Mouse (Mus musculus) urinary bladder, postnatal 36 days (tissue): ENCODE data around the gene Myo3b.

Experiments used
- DNase-seq, 2 experiments: peaks; one replicate each; pipeline ENCODE4 v3.0.0; 2022; ENCODE audit warnings: low spot score in 2 of 2, mixed read lengths in 1 of 2

Gene Myo3b

GRCm38 (mm10) chr2:70128590-70128989 lies 89.7 kb downstream of the Myo3b start:
- DNase-seq: no peak

- DNase-seq: no peak
Measured at GRCm38 (mm10) chr2:70129566-70129965, 90.6 kb downstream of the Myo3b start.

GRCm38 (mm10) chr2:70133281-70133680 lies 94.4 kb downstream of the Myo3b start:
- DNase-seq: no peak

- no peak for DNase-seq
Measured at GRCm38 (mm10) chr2:70137226-70137998, 98.5 kb downstream of the Myo3b start.

GRCm38 (mm10) chr2:70143543-70144188 lies 104.7 kb downstream of the Myo3b start:
- no peak for DNase-seq

DNA sequence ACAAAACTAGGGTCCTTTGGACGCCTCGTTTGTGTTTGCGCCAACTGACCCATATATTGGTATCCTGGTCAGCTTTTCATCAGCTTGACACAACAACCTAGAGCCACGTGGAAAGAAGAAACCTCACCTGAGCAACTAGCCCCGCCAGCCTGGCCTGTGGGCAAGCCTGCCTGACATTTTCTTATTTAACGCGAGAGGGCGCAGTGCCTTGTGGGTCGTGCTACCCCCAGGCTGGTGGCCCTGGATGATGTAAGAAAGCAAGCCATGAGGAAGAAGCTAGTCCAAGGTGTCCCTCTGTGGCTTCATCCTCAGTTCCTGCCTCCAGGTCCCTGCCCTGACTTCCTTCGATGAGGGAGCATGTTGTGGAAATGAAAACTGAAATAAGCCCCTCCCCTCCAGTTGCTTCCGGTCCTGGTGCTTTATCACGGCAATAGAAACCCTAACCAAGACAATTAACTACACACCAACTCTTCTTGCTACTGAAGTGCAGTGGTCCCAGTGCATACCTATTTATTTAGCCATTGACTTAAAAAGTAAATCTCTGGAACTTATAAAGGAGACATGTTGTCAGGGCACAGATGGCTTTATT lies 108.2 kb downstream of the Myo3b start:
- DNase-seq: no peak

GRCm38 (mm10) chr2:70148821-70149510 lies 110.0 kb downstream of the Myo3b start:
- no peak for DNase-seq

- DNase-seq: no peak
Measured at GRCm38 (mm10) chr2:70150399-70151035, 111.6 kb downstream of the Myo3b start.

GRCm38 (mm10) chr2:70151930-70152329 lies 113.0 kb downstream of the Myo3b start:
- DNase-seq: no peak

- no peak for DNase-seq
Measured at GRCm38 (mm10) chr2:70155226-70155836, 116.4 kb downstream of the Myo3b start.

DNA sequence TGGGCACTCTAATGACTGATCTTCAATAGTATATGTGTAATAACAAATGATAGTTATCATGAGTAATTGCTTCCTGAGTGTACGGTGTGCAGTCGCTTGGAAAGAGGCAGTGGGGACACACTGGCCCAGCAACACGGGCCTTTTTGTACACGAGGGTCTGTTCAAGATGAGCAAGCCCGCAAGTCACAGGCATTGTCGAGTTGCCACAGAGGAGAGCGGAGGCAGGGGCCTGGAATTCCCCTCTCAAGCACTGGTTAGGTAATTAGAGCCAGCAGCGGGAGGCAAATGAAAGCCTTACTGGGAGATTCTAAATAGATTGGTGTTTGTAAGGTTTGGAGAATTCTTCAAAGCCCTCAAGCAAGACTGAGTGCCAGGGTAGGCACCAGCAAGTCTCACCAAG lies 120.6 kb downstream of the Myo3b start:
- DNase-seq: no peak

DNA sequence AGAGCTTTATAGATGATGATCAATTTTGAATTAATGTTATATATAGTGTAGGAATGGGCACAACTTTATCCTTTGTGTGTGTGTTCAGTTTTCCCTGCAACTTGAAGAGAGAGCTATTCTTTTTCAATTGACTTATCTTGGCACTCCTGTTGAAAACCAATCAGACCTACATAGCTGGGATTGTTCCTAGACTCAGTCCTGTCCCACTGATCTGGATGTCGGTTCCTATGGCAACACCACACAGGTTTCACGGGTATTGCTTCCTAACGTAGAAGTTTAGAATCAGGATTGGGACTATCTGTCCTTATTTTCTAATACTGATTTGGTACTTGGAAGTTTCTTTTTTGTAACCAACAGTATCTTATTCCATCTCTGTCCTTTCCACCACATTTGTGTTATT lies 127.3 kb downstream of the Myo3b start:
- no peak for DNase-seq

DNA sequence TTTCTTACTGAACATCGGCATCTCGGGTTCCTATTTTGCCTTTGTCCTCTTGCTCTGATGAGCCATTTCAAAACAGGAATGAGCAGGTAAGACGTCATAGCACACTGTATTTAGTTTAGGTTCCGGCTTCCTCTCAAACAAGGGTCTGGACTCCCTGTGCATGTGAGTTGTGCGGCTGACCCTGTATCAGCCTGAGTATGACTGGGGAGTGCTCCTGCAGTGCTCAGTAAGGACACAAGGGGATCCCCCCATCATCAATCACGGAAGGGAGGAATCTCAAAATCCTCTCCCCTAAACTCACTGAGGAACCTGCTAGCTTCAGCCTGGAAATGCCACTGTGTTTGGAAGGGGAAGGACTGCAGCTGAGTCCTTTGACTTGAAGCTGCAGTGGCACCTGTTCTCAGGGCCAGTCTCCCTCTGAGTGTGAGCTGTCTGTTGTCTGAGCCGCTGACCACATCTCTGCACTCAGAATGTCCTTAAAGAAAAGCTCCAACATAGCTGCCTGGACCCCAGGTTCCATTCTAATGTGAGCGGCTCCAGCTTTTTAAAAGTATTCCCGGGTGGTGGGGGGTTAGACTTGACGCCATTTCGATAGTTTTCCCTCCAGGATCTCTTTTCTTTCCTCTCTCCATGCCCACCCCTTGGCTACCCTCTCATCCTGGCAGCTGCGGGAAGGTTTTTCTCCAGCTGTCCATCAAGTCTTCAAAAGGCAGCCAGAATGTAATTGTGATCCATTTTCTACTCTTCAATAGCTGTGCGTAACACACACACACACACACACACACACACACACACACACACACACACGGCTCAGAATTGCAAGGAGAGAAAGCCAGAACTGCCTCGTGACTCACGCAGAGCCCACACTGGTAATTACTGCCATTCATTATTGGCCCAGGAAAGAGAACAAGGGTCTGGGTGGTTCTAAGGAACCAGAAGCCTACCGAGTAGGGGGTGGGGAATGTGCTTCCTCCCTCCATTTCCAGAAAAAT lies 129.3 kb downstream of the Myo3b start:
- no peak for DNase-seq

DNA sequence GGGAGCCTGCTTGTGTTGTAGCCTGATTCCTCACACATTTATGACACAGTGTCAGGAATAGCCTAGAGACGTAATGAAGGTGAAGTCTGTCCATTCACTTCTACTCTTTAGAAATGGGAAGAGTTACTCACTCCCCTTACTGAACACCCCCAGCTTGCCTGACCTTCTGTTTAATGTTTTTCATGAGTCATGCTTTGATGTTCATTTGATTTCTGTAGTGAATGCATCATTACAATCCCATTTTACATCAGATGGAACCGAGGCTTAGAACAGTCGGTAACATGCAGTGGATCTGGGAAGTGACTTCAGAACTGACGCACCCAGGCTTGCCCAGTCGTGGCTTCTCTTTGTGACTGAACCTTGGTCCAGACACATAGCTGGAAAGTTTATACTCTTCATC lies 131.5 kb downstream of the Myo3b start:
- DNase-seq: no peak

- no peak for DNase-seq
Measured at GRCm38 (mm10) chr2:70176823-70177708, 138.1 kb downstream of the Myo3b start.

DNA sequence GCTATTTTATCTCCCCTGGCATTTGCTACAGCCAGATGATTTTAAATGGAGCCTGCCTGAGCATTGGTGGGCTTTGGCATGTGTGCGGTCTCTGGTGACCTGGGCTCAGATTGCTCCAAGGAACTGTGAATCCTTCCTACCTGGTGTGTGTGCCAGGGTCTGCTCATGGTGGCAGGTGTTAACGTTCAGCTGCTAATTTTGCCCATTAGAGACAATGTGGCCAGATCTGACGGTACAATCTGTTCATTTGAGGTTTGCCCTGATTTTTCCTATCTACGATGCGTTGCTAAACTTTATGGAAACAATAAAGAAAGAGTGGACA lies 138.7 kb downstream of the Myo3b start:
- no peak for DNase-seq

DNA sequence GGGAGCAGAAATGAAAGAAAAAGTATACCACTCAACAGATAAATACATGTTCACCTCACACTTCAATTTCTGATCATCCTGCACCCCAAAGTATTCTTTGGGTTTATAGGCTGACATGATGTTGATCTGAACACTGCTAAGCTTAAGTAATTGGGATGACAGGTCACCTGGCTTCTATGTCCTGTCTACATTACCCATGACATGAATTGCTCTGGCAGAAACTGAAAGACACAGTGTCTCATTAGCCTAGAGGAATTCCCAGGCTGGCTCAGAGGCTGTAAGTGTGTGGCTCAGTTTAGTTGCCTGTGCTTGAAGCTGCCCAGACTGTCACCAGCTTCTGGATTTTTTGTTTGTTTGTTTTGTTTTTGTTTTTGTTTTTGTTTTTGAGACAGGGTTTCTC lies 139.3 kb downstream of the Myo3b start:
- DNase-seq: no peak

GRCm38 (mm10) chr2:70182150-70182670 lies 143.3 kb downstream of the Myo3b start:
- DNase-seq: no peak

DNA sequence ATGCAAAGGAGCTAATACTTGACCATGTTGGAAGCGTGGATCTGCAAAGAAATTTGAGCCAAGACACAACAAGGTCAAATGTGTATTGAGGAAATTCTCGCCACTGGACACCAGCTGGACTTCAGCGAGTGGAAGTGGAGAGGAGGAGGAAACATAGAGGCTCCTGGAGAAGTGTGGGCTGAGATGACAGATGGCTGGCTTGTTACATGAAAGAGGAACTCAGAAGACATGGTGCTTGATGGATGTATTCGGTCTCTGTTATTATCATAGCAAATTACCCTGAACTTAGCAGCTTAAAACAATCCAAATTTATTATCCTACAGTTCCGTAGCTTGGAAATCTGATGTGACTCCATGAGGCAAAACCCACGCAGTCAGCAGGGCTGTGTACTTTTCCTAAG lies 148.1 kb downstream of the Myo3b start:
- DNase-seq: no peak
